Mouse (Mus musculus) monocyte, adult 5-6 weeks (primary cell): ENCODE results near the gene Adcy4. TPM values are rescaled to one million over a fixed set of nuclear protein-coding genes. Genes with fewer than 3 reads are reported as not detected.

Source experiments
- ATAC-seq: fragments of 153-309, 156-312 bp; replicated peaks from 2 replicates; pipeline ENCODE4 v1.8.0; 2017; ENCODE audit warnings: mild to moderate bottlenecking; ENCODE audit not compliant: low TSS enrichment, insufficient number of reproducible peaks, severe bottlenecking, poor library complexity, low FRiP score
- total RNA-seq: library from RNA; stranded (forward); fragments of 200-1000, 200-491, 200-594 nt; gene quantifications from 3 replicates; pipeline ENCODE4 v1.2.3, GENCODE M21; 2017

Gene Adcy4
- total RNA-seq, 1 experiment from 2014 or later, result 2.2 TPM

DNA sequence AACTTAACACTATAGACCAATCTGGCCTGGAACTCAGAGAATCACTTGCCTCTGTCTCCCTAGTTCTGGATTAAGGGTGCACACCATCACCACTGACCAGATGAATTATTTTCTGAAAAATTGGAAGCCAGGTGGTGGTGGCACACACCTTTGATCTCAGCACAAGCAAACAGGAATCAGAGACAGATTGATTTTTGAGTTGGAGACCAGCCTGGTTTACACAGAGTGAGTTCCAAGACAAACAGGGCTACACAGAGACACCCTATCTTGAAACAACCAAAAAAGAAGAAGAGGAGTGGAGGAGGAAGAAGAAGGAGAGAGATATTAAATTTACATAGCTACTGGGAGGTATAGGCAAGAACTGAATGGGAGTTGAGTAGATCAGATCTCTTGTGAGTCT lies 57.6 kb downstream of the Adcy4 start:
- ATAC-seq, result no peak

DNA sequence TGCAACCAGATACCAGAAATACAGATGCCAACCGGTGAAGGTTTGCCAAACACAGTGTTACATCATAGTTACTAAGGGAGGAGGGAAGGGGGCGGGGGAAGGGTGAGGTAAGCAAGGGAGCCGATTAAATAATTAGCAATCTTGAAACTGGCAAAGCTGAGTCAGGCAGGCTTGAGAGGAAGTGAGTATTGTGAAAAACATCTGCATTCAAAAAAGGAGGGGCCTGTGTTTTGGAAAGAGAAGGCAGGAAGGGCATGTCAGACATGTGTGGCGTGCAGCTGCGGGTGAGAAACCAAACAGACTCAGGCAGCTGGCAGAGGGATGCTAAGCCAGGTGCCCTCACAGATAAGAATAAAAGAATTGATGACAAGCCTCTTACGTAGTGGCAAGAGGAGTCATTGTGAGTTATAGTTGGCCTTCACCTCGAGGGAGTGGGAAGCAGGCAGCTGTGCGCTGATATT lies 59.5 kb downstream of the Adcy4 start:
- peak; percentile 82 for ATAC-seq

DNA sequence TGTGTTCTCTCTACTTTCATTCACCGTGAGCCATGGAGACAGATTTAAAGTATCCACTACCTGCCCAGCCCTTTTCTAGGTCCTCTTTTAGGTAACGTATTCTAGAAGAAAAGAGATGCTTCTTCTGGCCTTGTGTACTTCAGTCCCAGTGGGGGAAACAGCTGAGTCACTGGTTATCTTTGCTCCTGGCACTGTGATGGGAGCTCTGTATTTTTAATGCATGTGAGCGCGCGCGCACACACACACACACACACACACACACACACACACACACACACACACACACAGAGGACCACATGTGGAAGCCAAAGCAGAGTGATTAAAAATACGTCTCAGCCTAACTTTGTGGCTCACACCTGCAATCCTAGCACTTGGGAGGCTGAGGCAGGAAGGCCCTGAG lies 60.5 kb downstream of the Adcy4 start:
- no peak for ATAC-seq

DNA sequence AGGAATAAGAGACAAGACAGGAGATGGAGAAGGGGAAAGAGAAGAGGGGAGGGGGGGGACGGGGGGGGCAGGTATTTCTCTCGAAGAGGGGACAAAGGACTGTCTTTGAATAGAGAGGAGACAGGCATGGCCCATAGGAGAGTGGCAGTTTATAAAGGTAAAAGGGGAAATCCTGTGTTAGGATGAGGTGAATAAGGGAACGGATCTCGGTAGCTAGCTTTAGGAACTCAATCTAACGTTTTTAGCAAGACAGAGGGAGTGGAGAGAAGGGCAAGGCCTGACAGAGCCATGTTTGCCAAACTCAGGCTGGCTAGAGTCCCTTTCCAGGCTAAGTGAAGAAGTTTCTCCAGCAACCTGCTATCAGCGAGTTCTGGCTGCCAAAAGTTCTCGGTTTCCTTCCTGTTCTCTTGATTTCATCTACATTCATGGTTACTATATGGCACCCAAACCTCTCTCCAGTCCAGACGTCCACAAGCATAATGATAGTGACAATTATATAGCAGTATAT lies 61.4 kb downstream of the Adcy4 start:
- ATAC-seq, result no peak

DNA sequence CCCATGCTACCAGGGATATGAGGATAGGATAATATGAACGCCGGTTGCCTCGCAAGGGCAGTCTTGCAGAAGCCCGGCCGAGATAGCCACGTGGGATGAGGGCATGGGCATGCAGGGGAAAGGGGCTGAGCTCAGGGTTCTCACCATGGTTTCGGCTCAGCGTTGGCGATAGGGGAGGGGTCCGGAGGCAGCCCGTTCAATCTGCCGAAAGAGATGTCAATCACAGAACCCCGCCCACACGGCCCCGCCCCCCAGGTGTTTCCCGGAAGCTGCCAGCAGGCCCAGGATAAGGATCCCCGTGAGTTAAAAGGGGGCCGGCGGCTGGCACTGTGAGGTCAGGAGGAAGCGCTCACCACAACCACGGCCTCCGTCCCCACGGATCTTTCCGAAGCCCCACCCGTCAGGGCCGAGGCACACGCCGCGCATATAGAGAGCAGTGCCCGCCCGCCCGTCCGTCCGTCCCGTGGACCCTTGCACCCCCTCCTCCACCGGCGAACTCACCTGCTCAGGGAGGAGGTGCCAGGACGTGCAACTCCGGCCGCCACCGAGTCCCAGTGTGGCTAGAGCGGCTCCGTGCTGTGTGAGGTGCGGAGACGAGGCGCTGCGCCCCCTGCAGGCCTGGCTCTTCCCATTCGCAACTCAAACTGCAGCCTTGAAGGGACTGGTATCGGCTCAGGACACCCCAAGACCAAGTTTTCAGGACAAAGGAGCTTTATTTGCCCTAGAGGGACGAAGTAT lies 62.0 kb downstream of the Adcy4 start, which contains the start of gene Rabggta:
TSS of gene Rabggta (minus strand) at position 564 of the 738 bp plus-strand sequence.
- ATAC-seq, result peak; percentile 82

DNA sequence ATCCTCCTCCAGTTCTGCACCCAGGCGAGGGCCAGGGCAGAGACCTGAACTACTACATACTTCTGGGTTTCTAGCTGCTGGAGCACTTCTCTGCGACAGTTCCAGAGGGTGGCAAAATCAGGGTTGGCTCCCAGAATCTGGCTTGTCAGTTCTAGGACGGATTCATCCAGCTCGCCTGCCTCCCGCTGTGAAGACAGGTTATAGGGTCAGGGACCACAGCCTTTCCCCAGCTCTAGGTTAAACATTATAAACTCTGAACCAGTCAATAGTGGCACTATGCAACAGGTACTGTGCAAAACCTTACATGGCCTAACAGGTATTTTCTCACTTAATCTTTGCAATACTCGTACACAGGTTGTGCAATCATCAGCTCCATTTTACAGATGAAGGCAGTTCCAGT lies 62.8 kb downstream of the Adcy4 start:
- no peak for ATAC-seq

DNA sequence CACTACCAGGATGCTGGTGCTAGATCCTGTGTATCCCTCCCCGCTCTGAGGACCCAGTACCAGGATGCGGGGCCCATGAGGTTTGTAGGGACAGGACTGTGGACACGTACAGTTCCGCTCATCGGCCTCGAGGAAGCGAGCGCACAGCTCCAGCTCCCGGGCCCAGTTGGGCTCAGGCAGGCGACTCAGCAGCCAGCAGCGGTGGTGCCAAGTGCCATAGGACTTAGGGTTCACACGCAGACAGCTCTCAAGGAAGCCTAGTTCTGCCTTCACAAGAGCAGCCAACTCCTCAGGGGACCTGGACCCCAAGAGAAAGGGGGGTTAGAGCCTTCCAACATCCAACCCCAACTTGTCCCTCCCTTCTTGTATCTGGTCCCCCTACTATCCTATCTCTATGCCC lies 63.2 kb downstream of the Adcy4 start:
- no peak for ATAC-seq

DNA sequence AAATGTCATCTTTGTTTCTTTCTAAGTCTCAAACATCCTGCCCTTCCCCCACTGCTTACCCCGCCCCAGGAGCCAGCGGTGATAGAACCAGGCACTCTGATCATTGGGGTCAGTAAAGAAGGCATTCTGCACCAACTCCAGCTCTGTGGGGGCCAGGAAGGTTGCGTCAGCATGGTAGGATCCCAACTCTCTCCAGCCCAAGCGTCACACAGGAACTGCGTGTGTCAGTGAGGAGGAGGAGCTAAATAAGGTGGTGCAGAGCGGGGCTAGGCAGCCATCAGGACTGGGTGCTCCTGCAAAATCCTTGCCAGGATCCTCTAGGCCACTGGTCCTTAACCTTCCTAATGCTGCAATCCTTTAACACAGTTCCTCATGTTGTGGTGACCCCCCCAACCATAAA lies 64.2 kb downstream of the Adcy4 start:
- no peak for ATAC-seq

Other genes with a start within 250 kb of the Adcy4 start
- 17.3 to 21.1 TPM (median 18.2 TPM) in 3 replicates for gene Pck2, start 243.8 kb downstream of the Adcy4 start, total RNA-seq
- 70.5 to 154 TPM (median 91.7 TPM) in 3 replicates for gene Dcaf11, start 224.1 kb downstream of the Adcy4 start, total RNA-seq
- 1.7 to 11.4 TPM in 2 of 3 replicates, not detected in the other for gene A730061H03Rik, start 223.7 kb downstream of the Adcy4 start, total RNA-seq
- not detected in 3 replicates for gene Fitm1, start 208.5 kb downstream of the Adcy4 start, total RNA-seq
- gene Psme1, start 206.0 kb downstream of the Adcy4 start, total RNA-seq, result 318 to 422 TPM (median 336 TPM) in 3 replicates
- 10.5 to 13.0 TPM (median 12.1 TPM) in 3 replicates for gene Emc9, start 198.8 kb downstream of the Adcy4 start, total RNA-seq
- gene Psme2, start 193.0 kb downstream of the Adcy4 start, total RNA-seq, result 275 to 334 TPM (median 300 TPM) in 3 replicates
- gene Rnf31, start 192.4 kb downstream of the Adcy4 start, total RNA-seq, result 25.1 to 38.5 TPM (median 38.4 TPM) in 3 replicates
- 76.6 to 92.0 TPM (median 77.4 TPM) in 3 replicates for gene Irf9, start 180.5 kb downstream of the Adcy4 start, total RNA-seq
- 3.1 to 4.4 TPM (median 3.4 TPM) in 3 replicates for gene Rec8, start 166.1 kb downstream of the Adcy4 start, total RNA-seq
- gene Ipo4, start 148.1 kb downstream of the Adcy4 start, total RNA-seq, result 3.7 to 13.4 TPM (median 11.8 TPM) in 3 replicates
- 1.9 to 2.0 TPM in 2 of 3 replicates, not detected in the other for gene Gm49378, start 146.2 kb downstream of the Adcy4 start, total RNA-seq
- 49.4 to 58.5 TPM (median 55.5 TPM) in 3 replicates for gene Tm9sf1, start 140.3 kb downstream of the Adcy4 start, total RNA-seq
- 0.58 TPM in 1 of 3 replicates, not detected in the others for gene Tssk4, start 133.9 kb downstream of the Adcy4 start, total RNA-seq
- gene Mdp1, start 123.6 kb downstream of the Adcy4 start, total RNA-seq, result 41.8 to 53.9 TPM (median 42.8 TPM) in 3 replicates
- gene Gmpr2, start 112.2 kb downstream of the Adcy4 start, total RNA-seq, result 24.7 to 33.1 TPM (median 25.6 TPM) in 3 replicates
- 224 to 272 TPM (median 230 TPM) in 3 replicates for gene Nedd8, start 112.0 kb downstream of the Adcy4 start, total RNA-seq
- 42.6 to 96.3 TPM (median 46.5 TPM) in 3 replicates for gene Tinf2, start 102.3 kb downstream of the Adcy4 start, total RNA-seq
- gene Tgm1, start 70.2 kb downstream of the Adcy4 start, total RNA-seq, result 0.49 to 4.7 TPM (median 1.5 TPM) in 3 replicates
- gene Rabggta, start 61.8 kb downstream of the Adcy4 start, total RNA-seq, result 19.8 to 29.6 TPM (median 20.8 TPM) in 3 replicates
- gene Dhrs1, start 38.4 kb downstream of the Adcy4 start, total RNA-seq, result 23.7 to 32.1 TPM (median 30.6 TPM) in 3 replicates
- gene Nop9, start 38.4 kb downstream of the Adcy4 start, total RNA-seq, result 11.9 to 15.0 TPM (median 13.8 TPM) in 3 replicates
- gene Cideb, start 25.6 kb downstream of the Adcy4 start, total RNA-seq, result 1.0 to 1.3 TPM in 2 of 3 replicates, not detected in the other
- gene Ltb4r2, start 22.7 kb downstream of the Adcy4 start, total RNA-seq, result 0.10 to 1.2 TPM (median 0.29 TPM) in 3 replicates
- gene Ltb4r1, start 18.1 kb downstream of the Adcy4 start, total RNA-seq, result 14.5 to 27.0 TPM (median 18.8 TPM) in 3 replicates
- gene Ripk3, start 4.8 kb upstream of the Adcy4 start, total RNA-seq, result 18.7 to 37.5 TPM (median 30.9 TPM) in 3 replicates
- not detected in 3 replicates for gene Nfatc4, start 39.0 kb upstream of the Adcy4 start, total RNA-seq
- 0.10 to 0.75 TPM (median 0.49 TPM) in 3 replicates for gene Nynrin, start 69.9 kb upstream of the Adcy4 start, total RNA-seq
- gene Cbln3, start 100.3 kb upstream of the Adcy4 start, total RNA-seq, result 0.38 TPM in 1 of 3 replicates, not detected in the others
- 72.1 to 108 TPM (median 80.9 TPM) in 3 replicates for gene Khnyn, start 100.9 kb upstream of the Adcy4 start, total RNA-seq
- gene Sdr39u1, start 116.2 kb upstream of the Adcy4 start, total RNA-seq, result 3.1 to 12.3 TPM (median 6.2 TPM) in 3 replicates
- 136 to 337 TPM (median 173 TPM) in 3 replicates for gene Cma1, start 160.6 kb upstream of the Adcy4 start, total RNA-seq
- not detected in 3 replicates for gene Cma2, start 166.9 kb upstream of the Adcy4 start, total RNA-seq
- not detected in 3 replicates for gene Mcpt1, start 233.9 kb upstream of the Adcy4 start, total RNA-seq
- not detected in 3 replicates for gene Mcpt9, start 246.4 kb upstream of the Adcy4 start, total RNA-seq